Mouse (Mus musculus) G1E (cell line): ENCODE results near the gene Ahnak2. TPM values are rescaled to one million over a fixed set of nuclear protein-coding genes. Genes with fewer than 3 reads are reported as not detected.

Experiments used
- ATAC-seq: 2 replicates; pipeline ENCODE4 v1.8.0; 2016; ENCODE audit warnings: mild to moderate bottlenecking; ENCODE audit not compliant: insufficient number of reproducible peaks, poor library complexity, low FRiP score, severe bottlenecking; ENCODE audit errors: extremely low read depth
- DNase-seq: peaks from one replicate; pipeline ENCODE4 v3.0.0; 2012; ENCODE audit warnings: low spot score
- H3K27me3 ChIP-seq: 2 replicates; pipeline ENCODE4 v1.6.1; 2012; ENCODE audit warnings: mild to moderate bottlenecking, low read length, inconsistent platforms; ENCODE audit not compliant: insufficient read depth
- H3K36me3 ChIP-seq: replicated peaks from 2 replicates; pipeline ENCODE3; 2012; ENCODE audit warnings: mild to moderate bottlenecking, inconsistent platforms
- H3K4me1 ChIP-seq: 2 replicates; pipeline ENCODE4 v1.6.1; 2012; ENCODE audit warnings: low read depth, low read length, inconsistent platforms, mixed read lengths; ENCODE audit not compliant: insufficient read depth
- H3K4me3 ChIP-seq: 2 replicates; pipeline ENCODE4 v1.5.1; 2012; ENCODE audit warnings: low read depth, mild to moderate bottlenecking, inconsistent platforms, low read length, moderate library complexity, mixed read lengths
- H3K9me3 ChIP-seq: replicated peaks from 2 replicates; pipeline ENCODE4 v1.6.1; 2012; ENCODE audit warnings: inconsistent platforms
- CTCF ChIP-seq: IDR thresholded peaks from 2 replicates; pipeline ENCODE4 v1.5.1; 2012; ENCODE audit warnings: low read depth, low read length, inconsistent platforms, mixed read lengths
- GATA1 ChIP-seq: IDR thresholded peaks from 2 replicates; pipeline ENCODE4 v1.6.1; 2012; ENCODE audit warnings: borderline replicate concordance, low read length, inconsistent platforms, mixed read lengths
- GATA2 ChIP-seq: IDR thresholded peaks from 2 replicates; pipeline ENCODE4 v1.6.1; 2012; ENCODE audit warnings: low read depth, low read length, inconsistent platforms, borderline replicate concordance
- POLR2AphosphoS5 ChIP-seq: IDR thresholded peaks from 2 replicates; pipeline ENCODE4 v1.6.1; 2012; ENCODE audit warnings: low read depth, low read length, inconsistent platforms; ENCODE audit not compliant: insufficient replicate concordance
- TAL1 ChIP-seq: conservative IDR thresholded peaks from 2 replicates; pipeline ENCODE4 v1.6.1; 2012; ENCODE audit warnings: low read depth, low read length, inconsistent platforms, mixed read lengths
- polyA plus RNA-seq: library from polyadenylated mRNA; stranded (reverse); fragments of >175 nt; gene quantifications from 2 replicates; pipeline ENCODE4 v1.2.3, GENCODE M21; 2012
- total RNA-seq, 2 experiments: library from RNA; stranded (forward) in 1 of 2; stranded (reverse) in 1 of 2; fragments of 200-1000 nt in 1 of 2; fragments of >200 nt in 1 of 2; fragmentation: Nextera tagmentation in 1 of 2; gene quantifications; 2 replicates each; pipeline ENCODE4 v1.2.3; 2014 to 2017

Gene Ahnak2
- total and polyA plus RNA-seq, 3 experiments = 0.02 to 0.22 TPM; not detected in 1

GRCm38 (mm10) chr12:112764141-112764540 lies 38.3 kb downstream of the Ahnak2 start:
- ATAC-seq (no peak), DNase-seq (no peak)
- Histone ChIP-seq H3K36me3 (no peaks in the 10 kb centered on the region), H3K27me3 (peaks cover 16% of the 10 kb centered on the region; the same call in 1 of the 2 replicates), H3K9me3 (no peaks in the 10 kb centered on the region), H3K4me1 (peaks cover 14% of the 10 kb centered on the region), H3K4me3 (no peak overlapping the region)
- no peak for TF ChIP-seq POLR2AphosphoS5
- no peak for TF ChIP-seq CTCF
- TF ChIP-seq GATA1 = no peak
- no peak for TF ChIP-seq GATA2
- TF ChIP-seq TAL1 = no peak

DNA sequence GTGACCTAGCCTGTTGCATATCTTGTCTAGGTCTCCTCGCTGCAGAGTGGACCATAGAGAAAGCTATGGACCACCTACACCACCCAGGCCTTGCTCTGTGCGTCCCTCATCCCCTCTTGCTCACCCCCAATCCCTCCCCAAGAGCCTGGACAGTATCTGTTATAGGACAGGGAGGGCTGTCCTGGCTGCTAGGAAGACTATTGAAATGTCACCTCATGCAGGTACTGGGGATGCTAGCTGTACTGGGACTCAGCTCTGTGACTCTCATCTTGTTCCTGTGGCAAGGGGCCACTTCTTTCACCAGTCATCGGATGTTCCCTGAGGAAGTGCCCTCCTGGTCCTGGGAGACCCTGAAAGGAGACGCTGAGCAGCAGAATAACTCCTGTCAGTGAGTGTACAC lies 39.3 kb downstream of the Ahnak2 start:
- peaks cover 14% of the 10 kb centered on the region for H3K4me1 ChIP-seq
- no peaks in the 10 kb centered on the region for H3K9me3 ChIP-seq
- no peak for TF ChIP-seq GATA1
- TF ChIP-seq GATA2 = no peak
- no peak for TF ChIP-seq TAL1
- no peak for TF ChIP-seq POLR2AphosphoS5
- TF ChIP-seq CTCF = no peak
- ATAC-seq = no peak
- DNase-seq = no peak
- H3K36me3 ChIP-seq = no peaks in the 10 kb centered on the region
- no peak overlapping the region for H3K4me3 ChIP-seq
- H3K27me3 ChIP-seq = peaks cover 16% of the 10 kb centered on the region; the same call in 1 of the 2 replicates

GRCm38 (mm10) chr12:112762018-112762417 lies 40.4 kb downstream of the Ahnak2 start:
- no peaks in the 10 kb centered on the region for H3K9me3 ChIP-seq
- DNase-seq = no peak
- TF ChIP-seq POLR2AphosphoS5 (no peak), GATA2 (no peak), GATA1 (no peak), CTCF (no peak), TAL1 (no peak)
- H3K36me3 ChIP-seq = no peaks in the 10 kb centered on the region
- no peak for ATAC-seq
- peaks cover 14% of the 10 kb centered on the region for H3K4me1 ChIP-seq
- no peak overlapping the region for H3K4me3 ChIP-seq
- peaks cover 16% of the 10 kb centered on the region; the same call in 1 of the 2 replicates for H3K27me3 ChIP-seq

DNA sequence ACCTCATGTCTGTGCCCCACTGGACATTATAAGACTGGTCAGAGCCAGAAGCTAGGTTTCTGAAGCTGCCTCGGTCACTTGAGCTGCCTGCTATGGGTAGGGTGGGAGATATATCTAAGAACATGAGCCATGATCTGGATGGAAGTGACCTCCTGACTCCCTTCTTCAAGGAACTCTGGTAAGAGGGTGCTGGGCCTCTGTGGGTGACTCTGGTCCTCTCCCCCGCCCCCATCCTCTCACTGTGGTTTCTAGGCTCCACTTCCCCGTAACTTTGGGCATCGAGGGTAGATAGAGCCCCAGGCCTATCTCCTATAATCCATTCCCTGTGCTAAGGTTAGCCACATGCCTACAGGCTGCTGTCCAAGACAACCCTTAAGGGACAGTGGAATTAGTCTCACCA lies 41.0 kb downstream of the Ahnak2 start:
- no peak overlapping the region for H3K4me3 ChIP-seq
- TF ChIP-seq GATA2 = no peak
- peaks cover 14% of the 10 kb centered on the region for H3K4me1 ChIP-seq
- no peaks in the 10 kb centered on the region for H3K36me3 ChIP-seq
- ATAC-seq (no peak), DNase-seq (no peak)
- H3K9me3 ChIP-seq = no peaks in the 10 kb centered on the region
- H3K27me3 ChIP-seq = peaks cover 20% of the 10 kb centered on the region; the same call in 1 of the 2 replicates

DNA sequence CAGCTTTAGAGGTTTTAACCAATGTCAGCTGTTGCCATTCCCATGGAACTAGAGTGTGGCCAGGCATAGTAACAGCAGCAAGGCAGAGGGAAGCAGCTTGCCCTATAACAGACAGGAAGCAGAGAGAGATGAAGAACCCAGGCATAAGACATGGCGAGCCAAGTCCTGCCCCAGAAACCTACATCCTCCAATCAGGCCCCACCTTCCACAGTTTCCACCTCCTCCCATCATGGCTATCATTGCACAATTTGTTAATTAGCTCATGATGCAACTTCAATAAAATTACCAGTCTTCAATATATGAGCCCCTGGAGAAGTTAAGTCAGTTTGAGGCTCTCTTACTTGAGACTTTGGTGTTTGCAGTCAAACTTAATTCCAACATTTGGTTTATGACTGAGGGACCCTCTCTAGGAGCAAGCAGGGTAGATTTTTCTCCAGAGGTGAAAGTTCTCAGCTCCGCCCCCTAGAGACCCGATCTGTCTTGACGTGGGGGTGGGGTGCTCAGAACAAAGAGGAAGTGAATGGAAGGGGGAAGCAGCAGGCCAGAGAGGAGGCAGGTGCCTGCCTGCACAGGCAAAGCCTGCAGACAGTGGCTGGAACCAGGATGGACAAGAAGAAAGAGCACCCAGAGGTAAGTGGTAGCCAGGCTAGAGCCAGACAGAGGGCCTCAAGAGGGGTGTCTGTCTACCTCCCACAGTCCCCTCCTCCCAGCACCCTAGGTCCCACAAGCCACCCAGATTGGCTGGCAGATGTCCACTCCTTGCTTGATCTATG lies 42.1 kb downstream of the Ahnak2 start, which contains the start of gene Pld4:
Gene Pld4 (plus strand): TSS at position 502 of the 773 bp plus-strand sequence.
- Histone ChIP-seq H3K27me3 (peaks cover 23% of the 10 kb centered on the region; the same call in 1 of the 2 replicates), H3K4me3 (0 out of 2 replicates have a peak within 1 kb of the TSS, but pooled peaks have one; percentile 1), H3K9me3 (no peaks in the 10 kb centered on the region), H3K36me3 (no peaks in the 10 kb centered on the region), H3K4me1 (peaks cover 14% of the 10 kb centered on the region)
- TF ChIP-seq TAL1 (no peak), GATA1 (no peak), GATA2 (no peak), POLR2AphosphoS5 (no peak), CTCF (no peak)
- DNase-seq = peak; percentile 65
- no peak for ATAC-seq

DNA sequence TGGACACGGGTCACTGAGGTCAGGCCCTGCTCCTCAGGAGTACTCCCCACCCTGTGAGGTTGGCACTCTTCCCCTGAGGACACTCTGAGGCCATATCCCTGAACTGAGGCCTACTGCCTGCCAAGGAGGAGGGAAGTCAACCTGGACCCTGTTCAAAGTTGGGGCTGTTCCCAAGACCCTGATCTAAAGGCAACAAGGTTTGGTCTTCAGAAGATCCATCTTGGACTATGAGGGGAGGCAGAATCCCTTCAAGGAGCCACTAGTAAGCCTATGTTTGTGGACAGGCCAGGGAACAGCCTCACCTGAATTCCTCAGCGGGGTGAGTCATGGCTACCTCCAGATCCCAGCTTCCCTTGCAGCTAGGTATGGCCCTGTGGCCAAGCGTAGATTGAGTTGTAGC lies 43.0 kb downstream of the Ahnak2 start:
- no peak for ATAC-seq
- H3K4me1 ChIP-seq = peaks cover 14% of the 10 kb centered on the region
- H3K9me3 ChIP-seq = no peaks in the 10 kb centered on the region
- peaks cover 23% of the 10 kb centered on the region; the same call in 1 of the 2 replicates for H3K27me3 ChIP-seq
- DNase-seq = no peak
- H3K4me3 ChIP-seq = no peak overlapping the region
- TF ChIP-seq TAL1 (no peak), GATA2 (no peak), GATA1 (no peak), POLR2AphosphoS5 (no peak), CTCF (no peak)
- no peaks in the 10 kb centered on the region for H3K36me3 ChIP-seq
